Mouse (Mus musculus) testis, adult 2 months (tissue): ENCODE measurements around the gene Mtus2. TPM values are rescaled to one million over a fixed set of nuclear protein-coding genes. Genes with fewer than 3 reads are reported as not detected.

Experiments used
- H3K27ac ChIP-seq: fragments of 200-500 bp; 2 replicates; pipeline ENCODE4 v1.5.1; 2012; ENCODE audit warnings: low read depth, low read length; ENCODE audit not compliant: control insufficient read depth, insufficient read depth
- H3K27me3 ChIP-seq: fragments of 200-500 bp; 2 replicates; pipeline ENCODE4 v1.6.1; 2012; ENCODE audit warnings: mild to moderate bottlenecking, low read length, moderate library complexity; ENCODE audit not compliant: control insufficient read depth, insufficient read depth
- H3K36me3 ChIP-seq: fragments of 200-500 bp; 2 replicates; pipeline ENCODE4 v1.6.1; 2012; ENCODE audit warnings: mild to moderate bottlenecking, low read length; ENCODE audit not compliant: control insufficient read depth, insufficient read depth
- H3K4me1 ChIP-seq: fragments of 200-500 bp; 2 replicates; pipeline ENCODE4 v1.6.1; 2012; ENCODE audit warnings: low read length; ENCODE audit not compliant: control insufficient read depth, insufficient read depth
- H3K4me3 ChIP-seq: fragments of 200-500 bp; 2 replicates; pipeline ENCODE4 v1.5.1; 2012; ENCODE audit warnings: low read depth, mild to moderate bottlenecking, low read length, moderate library complexity, mixed read lengths; ENCODE audit not compliant: control insufficient read depth
- CTCF ChIP-seq: fragments of 200-500 bp; IDR thresholded peaks from 2 replicates; pipeline ENCODE4 v1.5.1; 2012; ENCODE audit warnings: low read depth, mild to moderate bottlenecking, inconsistent platforms, low read length, moderate library complexity; ENCODE audit not compliant: control insufficient read depth, insufficient read depth, insufficient replicate concordance
- POLR2A ChIP-seq: fragments of 200-500 bp; IDR thresholded peaks from 2 replicates; pipeline ENCODE4 v1.6.1; 2012; ENCODE audit warnings: low read depth, mild to moderate bottlenecking, inconsistent platforms, low read length, moderate library complexity; ENCODE audit not compliant: control insufficient read depth
- polyA plus RNA-seq: library from polyadenylated mRNA; depleted of rRNA; stranded (reverse); fragments of >200 nt; gene quantifications from 2 replicates; pipeline ENCODE4 v1.2.3, GENCODE M21; 2012; rRNA removed

Gene Mtus2
- 1.1 and 1.8 TPM in 2 replicates for polyA plus RNA-seq

GRCm38 (mm10) chr5:147956821-147957564 is at the start of gene Mtus2:
Gene Mtus2, plus strand, starts transcription at chr5:147957320.
- Histone ChIP-seq H3K27me3 (no peaks in the 10 kb centered on the region), H3K36me3 (no peaks in the 10 kb centered on the region), H3K27ac (no peak within 1 kb of the TSS), H3K4me1 (peaks cover under 1% of the 10 kb centered on the region; the same call in 1 of the 2 replicates), H3K4me3 (peak within 1 kb of the TSS; percentile 53)
- TF ChIP-seq POLR2A = no peak
- peak; percentile 75 for TF ChIP-seq CTCF

GRCm38 (mm10) chr5:147907851-147908250 is 49.3 kb upstream of the Mtus2 start:
- no peaks in the 10 kb centered on the region for H3K36me3 ChIP-seq
- no peak overlapping the region for H3K27ac ChIP-seq
- no peaks in the 10 kb centered on the region for H3K27me3 ChIP-seq
- peaks cover 5% of the 10 kb centered on the region for H3K4me1 ChIP-seq
- no peak overlapping the region for H3K4me3 ChIP-seq
- TF ChIP-seq POLR2A (no peak), CTCF (no peak)

GRCm38 (mm10) chr5:147910807-147911509 is 46.2 kb upstream of the Mtus2 start:
- Histone ChIP-seq H3K36me3 (no peaks in the 10 kb centered on the region), H3K4me1 (peaks cover 11% of the 10 kb centered on the region), H3K27ac (no peak overlapping the region), H3K4me3 (no peak overlapping the region), H3K27me3 (no peaks in the 10 kb centered on the region)
- TF ChIP-seq CTCF (peak; percentile 63; the same call in 1 of the 2 replicates), POLR2A (no peak)

GRCm38 (mm10) chr5:147911744-147912143 is 45.4 kb upstream of the Mtus2 start:
- no peak for TF ChIP-seq CTCF
- TF ChIP-seq POLR2A = no peak
- Histone ChIP-seq H3K27me3 (no peaks in the 10 kb centered on the region), H3K4me1 (peaks cover 11% of the 10 kb centered on the region), H3K4me3 (no peak overlapping the region), H3K27ac (no peak overlapping the region), H3K36me3 (no peaks in the 10 kb centered on the region)

GRCm38 (mm10) chr5:147913241-147913842 is 43.8 kb upstream of the Mtus2 start:
- Histone ChIP-seq H3K27ac (peak overlapping the region; percentile 23; the same call in 1 of the 2 replicates), H3K4me1 (peaks cover 12% of the 10 kb centered on the region), H3K4me3 (no peak overlapping the region), H3K27me3 (no peaks in the 10 kb centered on the region), H3K36me3 (no peaks in the 10 kb centered on the region)
- TF ChIP-seq POLR2A (no peak), CTCF (no peak)

- H3K4me3 ChIP-seq = no peak overlapping the region
- no peak for TF ChIP-seq POLR2A
- TF ChIP-seq CTCF = no peak
- no peaks in the 10 kb centered on the region for H3K36me3 ChIP-seq
Measured at GRCm38 (mm10) chr5:147915038-147915566, 42.0 kb upstream of the Mtus2 start.

GRCm38 (mm10) chr5:147916171-147916570 is 40.9 kb upstream of the Mtus2 start:
- H3K4me3 ChIP-seq = no peak overlapping the region
- TF ChIP-seq CTCF (no peak), POLR2A (no peak)
- H3K27me3 ChIP-seq = no peaks in the 10 kb centered on the region
- H3K4me1 ChIP-seq = peaks cover 12% of the 10 kb centered on the region
- H3K27ac ChIP-seq = no peak overlapping the region
- no peaks in the 10 kb centered on the region for H3K36me3 ChIP-seq

More at GRCm38 (mm10) chr5:147915038-147915566, 42.0 kb upstream of the Mtus2 start:
- Histone ChIP-seq H3K27ac (no peak overlapping the region), H3K4me1 (peaks cover 12% of the 10 kb centered on the region), H3K27me3 (no peaks in the 10 kb centered on the region)
